Mouse (Mus musculus): Measurements from ENCODE around the gene Gm6763. TPM values are rescaled to one million over a fixed set of nuclear protein-coding genes. Genes with fewer than 3 reads are reported as not detected.
"Not testable (repeated sequence)": the region's sequence is repeated elsewhere in the genome, so short reads cannot be mapped to it uniquely, and the experiment has no call there.

Gene Gm6763
- polyA plus RNA-seq, 1 experiment from 2014 or later = not detected

GRCm38 (mm10) chr10:104193742-104194141 is 42.4 kb downstream of the Gm6763 start, which contains the start of gene Gm4340:
Gene Gm4340, plus strand, starts transcription at chr10:104194042.
- H3K9me3 ChIP-seq (replicated peaks; ENCODE audit: control insufficient read depth, low read length); H3K27me3 ChIP-seq (ENCODE audit: control insufficient read depth, insufficient read depth, low read length); H3K36me3 ChIP-seq (replicated peaks; ENCODE audit: control insufficient read depth, insufficient read depth, low read depth, low read length); H3K27ac ChIP-seq (replicated peaks; ENCODE audit: low read depth, low read length); H3K4me2 ChIP-seq (ENCODE audit: low read depth, low read length); DNase-seq (ENCODE audit: low spot score); H3K4me1 ChIP-seq (ENCODE audit: control insufficient read depth, insufficient read depth, low read length); H3K9ac ChIP-seq (replicated peaks; ENCODE audit: low read length); H3K4me3 ChIP-seq (ENCODE audit: low read depth, low read length); ATAC-seq (replicated peaks; ENCODE audit: insufficient number of reproducible peaks, low FRiP score, low TSS enrichment, low read depth): not testable (repeated sequence)
- no CpG with 5 or more reads among the region's 3 CpGs for WGBS

Other genes starting within 250 kb of the Gm6763 start
- gene Gm21293, start 8.5 kb upstream of the Gm6763 start, polyA plus RNA-seq (2014; fragmentation: Nextera tagmentation; extraction: Ambion mirVana) = not detected in 2 replicates
- not detected in 2 replicates for gene Gm8764, start 8.5 kb downstream of the Gm6763 start, polyA plus RNA-seq (2014; fragmentation: Nextera tagmentation; extraction: Ambion mirVana)
- gene Gm21304, start 17.0 kb downstream of the Gm6763 start, polyA plus RNA-seq (2014; fragmentation: Nextera tagmentation; extraction: Ambion mirVana) = not detected in 2 replicates
- gene Gm21312, start 25.5 kb downstream of the Gm6763 start, polyA plus RNA-seq (2014; fragmentation: Nextera tagmentation; extraction: Ambion mirVana) = not detected in 2 replicates
- gene Gm20765, start 34.0 kb downstream of the Gm6763 start, polyA plus RNA-seq (2014; fragmentation: Nextera tagmentation; extraction: Ambion mirVana) = not detected in 2 replicates
- gene Gm4340, start 42.5 kb downstream of the Gm6763 start, polyA plus RNA-seq (2014; fragmentation: Nextera tagmentation; extraction: Ambion mirVana) = not detected in 2 replicates